Mouse (Mus musculus): ENCODE measurements around the gene Akap6. TPM values are rescaled to one million over a fixed set of nuclear protein-coding genes. Genes with fewer than 3 reads are reported as not detected.
A peak's percentile ranks its signal among the peaks of the same experiment; 100 is the strongest.

The Akap6 gene
- polyA plus RNA-seq, 1 experiment from 2014 or later = 23.6 TPM

DNA sequence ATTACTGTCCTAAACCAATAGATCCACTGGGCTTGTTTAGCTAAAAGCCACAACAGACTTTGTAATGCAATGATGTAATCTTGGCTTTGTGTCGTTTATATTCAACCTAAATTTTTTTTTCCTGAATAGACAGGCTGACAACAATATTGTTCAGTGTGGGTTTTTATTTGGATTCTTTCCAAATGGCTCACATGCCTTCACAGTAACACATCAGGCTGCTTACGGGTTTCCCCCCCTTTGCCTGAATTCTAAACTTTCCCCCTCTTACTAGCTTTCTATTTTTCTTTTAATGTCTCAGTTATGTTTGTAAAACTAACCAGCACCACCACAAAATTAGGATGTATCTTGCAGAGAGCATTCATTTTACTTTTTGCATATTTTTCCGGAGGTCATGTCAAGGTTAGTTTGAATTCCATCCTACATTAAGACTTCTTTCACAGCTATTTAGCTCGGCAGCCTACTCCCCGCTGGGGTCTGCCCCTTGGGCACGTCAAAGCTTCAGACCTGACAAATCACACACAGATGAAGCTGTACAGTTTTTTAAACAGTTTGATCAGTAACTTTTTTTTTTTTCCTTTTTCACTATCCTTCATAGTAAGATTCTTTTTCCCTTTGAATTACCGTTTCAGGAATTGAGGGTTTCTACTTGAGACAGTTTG is 362.4 kb downstream of the Akap6 start:
- no peak overlapping the region for H3K4me3 ChIP-seq (ENCODE audit: low read depth, low read length)
- no peak overlapping the region for H3K4me2 ChIP-seq (ENCODE audit: low read length)
- no peak overlapping the region for H3K9ac ChIP-seq (ENCODE audit: low read depth, low read length)
- H3K4me1 ChIP-seq (ENCODE audit: control insufficient read depth, insufficient read depth, low read length) = peaks cover 35% of the 10 kb centered on the region
- ATAC-seq = 0 out of 2 replicates have a peak, but pooled peaks have one; percentile 26
- H3K9me3 ChIP-seq (replicated peaks; ENCODE audit: control insufficient read depth, low read length, poor library complexity, severe bottlenecking) = no peaks in the 10 kb centered on the region
- no peaks in the 10 kb centered on the region for H3K36me3 ChIP-seq (ENCODE audit: control insufficient read depth, insufficient read depth, low read length)
- 2% methylated on average over 7 of the region's 7 CpGs for WGBS
- H3K27ac ChIP-seq (ENCODE audit: low read length) = no peak overlapping the region; the same call in 1 of the 2 replicates
- H3K27me3 ChIP-seq (ENCODE audit: control insufficient read depth, insufficient read depth, low read depth, low read length) = no peaks in the 10 kb centered on the region

DNA sequence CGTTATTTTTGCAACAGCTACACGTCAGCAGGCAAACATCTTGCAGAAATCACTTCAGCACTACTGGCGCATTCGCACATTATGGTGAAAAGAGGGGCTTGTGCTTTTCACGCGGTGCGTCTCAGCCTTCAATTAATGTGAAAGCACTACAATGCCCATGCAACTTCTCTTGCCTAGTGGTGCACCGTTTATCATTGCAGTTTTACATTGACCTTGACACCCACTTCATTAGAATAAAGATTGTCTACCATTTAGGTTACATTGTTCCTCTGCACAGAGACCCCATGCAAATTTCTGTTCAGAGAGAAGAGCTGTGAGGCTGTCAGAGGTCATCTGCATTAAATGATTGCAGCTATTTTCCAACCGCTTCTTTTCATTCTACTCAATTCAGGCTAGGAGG is 363.8 kb downstream of the Akap6 start:
- H3K9ac ChIP-seq (ENCODE audit: low read depth, low read length) = 0 out of 2 replicates have a peak overlapping the region, but pooled peaks have one; percentile 25
- ATAC-seq = no peak
- H3K4me2 ChIP-seq (ENCODE audit: low read length) = no peak overlapping the region
- no peaks in the 10 kb centered on the region for H3K36me3 ChIP-seq (ENCODE audit: control insufficient read depth, insufficient read depth, low read length)
- H3K27me3 ChIP-seq (ENCODE audit: control insufficient read depth, insufficient read depth, low read depth, low read length) = no peaks in the 10 kb centered on the region
- peak overlapping the region; percentile 33; the same call in 1 of the 2 replicates for H3K27ac ChIP-seq (ENCODE audit: low read length)
- H3K9me3 ChIP-seq (replicated peaks; ENCODE audit: control insufficient read depth, low read length, poor library complexity, severe bottlenecking) = no peaks in the 10 kb centered on the region
- H3K4me3 ChIP-seq (ENCODE audit: low read depth, low read length) = no peak overlapping the region
- peaks cover 35% of the 10 kb centered on the region for H3K4me1 ChIP-seq (ENCODE audit: control insufficient read depth, insufficient read depth, low read length)
- WGBS = 10% methylated on average over 9 of the region's 9 CpGs

DNA sequence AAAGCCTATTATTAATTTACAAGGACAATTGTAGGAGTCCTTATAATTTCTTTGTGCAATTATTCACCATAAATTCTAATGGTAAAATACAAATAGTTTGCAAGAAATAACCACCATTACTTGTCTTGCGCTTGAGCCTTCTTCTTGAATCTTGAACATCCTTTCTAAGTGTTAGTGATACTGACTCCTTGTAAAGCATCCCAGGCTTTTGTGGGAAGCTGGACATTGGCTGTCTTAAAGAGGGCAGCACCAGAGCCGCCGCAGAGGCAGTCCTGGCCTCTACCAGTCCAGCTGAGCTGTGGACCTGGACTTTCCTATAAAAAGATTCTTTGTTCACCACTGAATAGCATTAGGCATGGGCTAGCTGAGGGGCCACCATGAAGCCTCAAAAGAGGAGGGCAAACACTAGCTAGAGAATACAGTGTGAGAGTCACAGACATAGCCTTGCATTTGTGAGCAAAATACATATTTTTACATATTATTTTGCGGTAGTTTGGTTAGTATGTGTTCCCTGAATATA is 365.1 kb downstream of the Akap6 start:
- no peak overlapping the region for H3K27ac ChIP-seq (ENCODE audit: low read length)
- no peaks in the 10 kb centered on the region for H3K9me3 ChIP-seq (replicated peaks; ENCODE audit: control insufficient read depth, low read length, poor library complexity, severe bottlenecking)
- no peaks in the 10 kb centered on the region for H3K36me3 ChIP-seq (ENCODE audit: control insufficient read depth, insufficient read depth, low read length)
- H3K4me2 ChIP-seq (ENCODE audit: low read length) = no peak overlapping the region
- ATAC-seq = peak; percentile 70
- no peak overlapping the region for H3K9ac ChIP-seq (ENCODE audit: low read depth, low read length)
- H3K4me1 ChIP-seq (ENCODE audit: control insufficient read depth, insufficient read depth, low read length) = peaks cover 38% of the 10 kb centered on the region
- no peaks in the 10 kb centered on the region for H3K27me3 ChIP-seq (ENCODE audit: control insufficient read depth, insufficient read depth, low read depth, low read length)
- WGBS = 16% methylated on average over 4 of the region's 4 CpGs
- H3K4me3 ChIP-seq (ENCODE audit: low read depth, low read length) = no peak overlapping the region

DNA sequence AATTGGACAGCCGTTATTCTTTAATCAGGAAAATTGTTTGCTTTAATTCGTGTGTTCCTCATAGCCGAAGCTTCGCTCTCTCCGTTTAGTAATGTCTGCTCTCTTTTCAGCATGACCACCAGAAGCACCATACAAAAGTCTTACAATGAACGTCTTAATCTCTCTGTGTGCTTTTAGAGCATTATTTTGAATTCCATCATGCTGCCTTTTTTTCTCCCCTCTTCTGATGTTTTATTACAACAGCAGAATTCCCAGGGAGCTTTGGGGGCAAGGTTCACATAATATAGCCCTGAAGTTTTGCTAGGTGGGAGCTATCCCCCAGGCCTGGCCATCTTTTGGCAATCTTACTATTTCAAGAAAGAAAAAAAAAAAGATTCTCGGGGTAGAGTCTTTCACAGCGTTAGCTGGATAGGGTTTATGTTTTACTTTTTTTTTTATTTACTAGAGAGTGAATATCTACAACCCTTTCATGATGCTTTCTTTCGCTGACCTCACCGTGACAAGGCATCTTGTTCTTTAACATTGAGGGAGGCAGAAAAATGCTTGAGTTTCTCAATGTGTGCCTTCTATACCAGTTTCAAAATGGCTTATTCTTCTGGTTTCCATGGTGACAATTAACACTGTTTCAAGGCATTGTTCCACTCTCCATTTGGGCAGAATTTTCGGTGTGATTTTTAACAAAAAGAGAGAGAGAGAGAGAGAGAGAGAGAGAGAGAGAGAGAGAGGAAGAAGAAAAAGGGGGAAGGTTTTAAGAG is 366.0 kb downstream of the Akap6 start:
- ATAC-seq = no peak
- no peak overlapping the region for H3K9ac ChIP-seq (ENCODE audit: low read depth, low read length)

DNA sequence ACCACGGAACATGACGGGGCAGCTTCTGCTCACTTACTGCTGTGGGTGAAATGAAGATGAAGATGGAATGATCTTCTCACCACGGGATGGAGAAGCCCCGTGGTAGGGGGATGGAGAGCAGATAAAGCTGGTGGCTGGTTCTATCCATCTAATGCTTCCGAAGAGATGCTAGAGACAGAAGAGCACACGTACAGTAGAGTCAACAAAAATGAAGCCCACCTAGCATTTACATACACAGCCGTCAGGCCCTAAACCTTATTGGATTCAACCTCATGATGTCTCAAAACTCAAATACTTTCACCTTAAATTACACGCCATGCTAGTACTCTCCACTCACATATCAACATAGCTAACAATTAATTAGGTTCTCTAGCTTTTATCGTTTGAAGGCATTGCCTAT is 367.1 kb downstream of the Akap6 start:
- WGBS = 60% methylated on average over 9 of the region's 9 CpGs
- no peaks in the 10 kb centered on the region for H3K9me3 ChIP-seq (replicated peaks; ENCODE audit: control insufficient read depth, low read length, poor library complexity, severe bottlenecking)
- H3K27me3 ChIP-seq (ENCODE audit: control insufficient read depth, insufficient read depth, low read depth, low read length) = no peaks in the 10 kb centered on the region
- no peak overlapping the region for H3K27ac ChIP-seq (ENCODE audit: low read length)
- no peak overlapping the region for H3K4me3 ChIP-seq (ENCODE audit: low read depth, low read length)
- H3K4me2 ChIP-seq (ENCODE audit: low read length) = no peak overlapping the region
- H3K9ac ChIP-seq (ENCODE audit: low read depth, low read length) = no peak overlapping the region
- peaks cover 44% of the 10 kb centered on the region for H3K4me1 ChIP-seq (ENCODE audit: control insufficient read depth, insufficient read depth, low read length)
- ATAC-seq = no peak
- no peaks in the 10 kb centered on the region for H3K36me3 ChIP-seq (ENCODE audit: control insufficient read depth, insufficient read depth, low read length)

More for the DNA sequence above, 366.0 kb downstream of the Akap6 start:
- WGBS = 6% methylated on average over 11 of the region's 11 CpGs
- no peaks in the 10 kb centered on the region for H3K36me3 ChIP-seq (ENCODE audit: control insufficient read depth, insufficient read depth, low read length)
- H3K9me3 ChIP-seq (replicated peaks; ENCODE audit: control insufficient read depth, low read length, poor library complexity, severe bottlenecking) = no peaks in the 10 kb centered on the region
- no peak overlapping the region for H3K4me3 ChIP-seq (ENCODE audit: low read depth, low read length)
- H3K4me1 ChIP-seq (ENCODE audit: control insufficient read depth, insufficient read depth, low read length) = peaks cover 43% of the 10 kb centered on the region
- H3K4me2 ChIP-seq (ENCODE audit: low read length) = no peak overlapping the region
- H3K27ac ChIP-seq (ENCODE audit: low read length) = peak overlapping the region; percentile 52; the same call in 1 of the 2 replicates
- no peaks in the 10 kb centered on the region for H3K27me3 ChIP-seq (ENCODE audit: control insufficient read depth, insufficient read depth, low read depth, low read length)

DNA sequence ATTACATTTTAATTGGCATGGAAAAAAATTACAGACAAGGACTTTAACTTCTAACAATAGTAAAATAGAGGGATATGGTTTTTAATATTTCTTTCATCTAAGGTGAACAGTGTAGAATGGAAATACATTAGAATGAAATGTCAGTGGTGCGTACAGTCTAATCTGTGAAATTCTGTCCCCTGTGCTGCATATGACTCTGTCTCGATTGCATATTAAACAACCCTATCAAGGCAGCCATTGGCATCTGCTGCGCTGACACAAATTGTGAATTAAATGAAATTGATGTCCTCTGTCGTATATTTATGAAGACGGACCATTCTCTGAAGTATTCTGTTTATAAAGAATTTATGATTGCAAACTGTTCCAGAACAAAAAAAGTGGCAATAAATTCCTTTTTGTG is 371.7 kb downstream of the Akap6 start:
- H3K9me3 ChIP-seq (replicated peaks; ENCODE audit: control insufficient read depth, low read length, poor library complexity, severe bottlenecking) = no peaks in the 10 kb centered on the region
- H3K4me2 ChIP-seq (ENCODE audit: low read length) = no peak overlapping the region
- H3K27ac ChIP-seq (ENCODE audit: low read length) = no peak overlapping the region
- peaks cover 11% of the 10 kb centered on the region for H3K4me1 ChIP-seq (ENCODE audit: control insufficient read depth, insufficient read depth, low read length)
- H3K27me3 ChIP-seq (ENCODE audit: control insufficient read depth, insufficient read depth, low read depth, low read length) = no peaks in the 10 kb centered on the region
- H3K4me3 ChIP-seq (ENCODE audit: low read depth, low read length) = no peak overlapping the region
- no peak for ATAC-seq
- H3K9ac ChIP-seq (ENCODE audit: low read depth, low read length) = no peak overlapping the region
- H3K36me3 ChIP-seq (ENCODE audit: control insufficient read depth, insufficient read depth, low read length) = no peaks in the 10 kb centered on the region
- WGBS = 50% methylated on average over 5 of the region's 5 CpGs

DNA sequence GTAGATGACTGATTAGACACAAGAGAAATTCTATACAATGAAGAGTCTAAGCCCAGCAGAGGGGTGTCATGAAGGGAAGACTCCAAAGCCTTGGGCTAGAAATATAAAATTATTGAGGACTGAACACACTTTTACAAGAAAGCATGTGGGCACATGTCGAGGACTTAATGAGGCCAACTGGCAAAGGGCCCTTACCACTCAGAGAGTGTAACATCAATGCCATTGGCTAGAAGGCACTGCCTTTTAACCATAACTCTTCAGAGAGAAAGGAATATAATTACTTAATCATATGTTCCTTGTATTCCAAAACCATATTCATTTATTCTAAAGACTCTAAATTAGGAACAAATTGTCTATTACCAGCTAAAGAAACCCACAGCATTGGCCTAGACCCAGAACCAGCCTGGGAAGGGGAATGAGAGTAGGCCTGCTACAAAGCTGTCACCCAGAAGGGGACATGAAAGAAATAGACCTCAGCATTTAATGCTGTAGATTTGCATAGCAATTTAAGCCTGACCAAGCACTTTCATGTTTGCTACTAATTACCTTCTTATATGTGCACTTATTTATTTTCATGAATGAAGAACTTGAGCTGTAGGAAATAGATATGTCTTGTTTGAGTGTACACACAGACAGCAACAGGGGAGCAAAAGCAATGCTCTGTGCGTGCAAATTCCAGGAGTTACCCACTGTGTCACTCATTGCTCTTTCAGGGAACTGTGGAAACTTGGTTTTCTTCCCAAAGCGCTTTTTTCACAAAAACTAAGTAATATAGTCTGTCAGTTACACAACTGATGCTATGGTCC is 377.6 kb downstream of the Akap6 start:
- Histone ChIP-seq H3K27ac (ENCODE audit: low read length) (no peak overlapping the region), H3K36me3 (ENCODE audit: control insufficient read depth, insufficient read depth, low read length) (no peaks in the 10 kb centered on the region), H3K9me3 (replicated peaks; ENCODE audit: control insufficient read depth, low read length, poor library complexity, severe bottlenecking) (no peaks in the 10 kb centered on the region), H3K27me3 (ENCODE audit: control insufficient read depth, insufficient read depth, low read depth, low read length) (no peaks in the 10 kb centered on the region), H3K4me3 (ENCODE audit: low read depth, low read length) (no peak overlapping the region), H3K4me1 (ENCODE audit: control insufficient read depth, insufficient read depth, low read length) (no peaks in the 10 kb centered on the region), H3K4me2 (ENCODE audit: low read length) (no peak overlapping the region), H3K9ac (ENCODE audit: low read depth, low read length) (no peak overlapping the region)
- WGBS = 88% methylated on average over 3 of the region's 3 CpGs
- ATAC-seq = no peak

DNA sequence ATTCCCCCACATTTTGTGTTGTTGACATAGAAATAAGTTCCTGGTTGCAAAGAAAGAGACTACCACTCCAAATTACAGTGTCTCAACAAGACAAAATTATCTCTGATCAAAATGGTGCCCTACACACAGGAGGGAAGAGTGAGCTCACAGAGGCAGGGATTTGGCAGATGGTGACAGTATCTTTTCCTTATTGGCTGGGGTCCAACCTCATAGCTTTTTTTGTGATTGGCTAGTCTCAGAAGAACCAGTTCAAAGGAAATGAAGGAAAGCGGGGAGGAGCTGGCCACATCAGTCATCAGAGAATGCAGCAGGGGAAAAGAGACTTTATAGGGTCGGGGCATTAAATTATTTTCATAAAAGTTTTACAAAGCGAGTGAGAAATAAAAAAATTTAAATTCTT is 386.6 kb downstream of the Akap6 start:
- H3K9ac ChIP-seq (ENCODE audit: low read depth, low read length) = no peak overlapping the region
- H3K9me3 ChIP-seq (replicated peaks; ENCODE audit: control insufficient read depth, low read length, poor library complexity, severe bottlenecking) = no peaks in the 10 kb centered on the region
- no peaks in the 10 kb centered on the region for H3K4me1 ChIP-seq (ENCODE audit: control insufficient read depth, insufficient read depth, low read length)
- no peaks in the 10 kb centered on the region for H3K27me3 ChIP-seq (ENCODE audit: control insufficient read depth, insufficient read depth, low read depth, low read length)
- H3K27ac ChIP-seq (ENCODE audit: low read length) = no peak overlapping the region
- no peak overlapping the region for H3K4me2 ChIP-seq (ENCODE audit: low read length)
- no peak overlapping the region for H3K4me3 ChIP-seq (ENCODE audit: low read depth, low read length)
- no peaks in the 10 kb centered on the region for H3K36me3 ChIP-seq (ENCODE audit: control insufficient read depth, insufficient read depth, low read length)
- 69% methylated on average over 3 of the region's 3 CpGs for WGBS
- no peak for ATAC-seq
